Mouse (Mus musculus) gonadal fat pad, adult 2 months (tissue): Measurements from ENCODE around the gene Trdmt1. TPM values are rescaled to one million over a fixed set of nuclear protein-coding genes. Genes with fewer than 3 reads are reported as not detected.
"Not testable (repeated sequence)": the region's sequence is repeated elsewhere in the genome, so short reads cannot be mapped to it uniquely, and the experiment has no call there.

Experiments
- DNase-seq: peaks from one replicate; pipeline ENCODE4 v3.0.0-alpha.2; 2012; ENCODE audit warnings: low read depth
- polyA plus RNA-seq: library from polyadenylated mRNA; depleted of rRNA; stranded (reverse); fragments of >200 nt; gene quantifications from 2 replicates; pipeline ENCODE4 v1.2.3, GENCODE M21; 2012; rRNA removed

Gene Trdmt1
- polyA plus RNA-seq = 1.8 and 2.8 TPM in 2 replicates

DNA sequence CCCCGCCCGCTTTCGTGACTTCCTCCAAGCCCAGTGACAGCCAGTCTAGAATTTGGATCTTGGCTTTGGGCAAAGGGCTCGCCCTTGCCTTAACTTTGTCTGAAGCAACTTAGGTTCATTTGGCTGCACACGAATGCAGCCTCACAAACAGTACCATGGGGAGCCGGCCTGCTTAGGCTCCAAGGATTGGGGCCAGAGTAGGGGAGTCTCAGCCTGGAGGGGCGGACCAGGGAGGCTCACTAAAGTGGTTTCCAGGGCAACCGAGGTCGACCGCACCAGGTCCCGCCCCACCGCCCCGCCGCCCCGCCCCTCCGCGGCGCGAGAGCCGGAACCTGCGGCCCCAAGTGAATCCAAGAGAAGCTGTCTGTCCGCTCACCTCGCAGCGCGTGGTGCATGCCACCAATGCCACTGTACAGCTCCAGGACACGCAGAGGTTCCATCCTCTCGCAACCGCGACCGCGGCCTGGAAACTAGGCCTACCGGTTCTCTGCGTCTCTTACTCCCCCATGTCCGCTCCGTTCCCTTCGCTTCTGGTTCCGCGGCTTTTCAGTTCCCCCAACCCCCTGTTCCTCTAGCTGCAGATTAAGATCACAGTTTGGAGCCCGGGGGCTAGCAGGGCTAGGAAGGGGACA lies at the start of gene Trdmt1:
TSS of gene Trdmt1 (minus strand) at position 476 of the 632 bp plus-strand sequence.
- no peak for DNase-seq

DNA sequence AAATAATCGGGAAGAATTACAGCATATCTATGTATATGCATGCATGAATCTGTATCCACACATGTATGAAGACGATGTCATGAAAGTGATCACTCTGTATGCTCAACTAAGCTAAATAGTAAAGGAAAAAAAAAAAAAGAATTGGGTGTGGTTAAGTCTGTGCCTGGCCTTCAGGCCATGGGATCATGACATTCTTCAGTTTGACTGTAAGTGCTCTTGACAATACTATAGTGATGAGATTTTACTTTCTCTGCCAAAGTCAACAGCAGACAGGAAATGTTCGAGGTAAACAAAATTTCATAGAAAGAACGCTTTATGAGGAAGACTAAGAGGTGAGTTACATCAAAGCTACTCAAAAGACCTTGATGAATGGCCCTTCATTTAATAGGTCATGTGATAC lies 48.9 kb upstream of the Trdmt1 start:
- DNase-seq = no peak

- not testable (repeated sequence) for DNase-seq
Observed at GRCm38 (mm10) chr2:13583746-13584145, 39.3 kb upstream of the Trdmt1 start.

DNA sequence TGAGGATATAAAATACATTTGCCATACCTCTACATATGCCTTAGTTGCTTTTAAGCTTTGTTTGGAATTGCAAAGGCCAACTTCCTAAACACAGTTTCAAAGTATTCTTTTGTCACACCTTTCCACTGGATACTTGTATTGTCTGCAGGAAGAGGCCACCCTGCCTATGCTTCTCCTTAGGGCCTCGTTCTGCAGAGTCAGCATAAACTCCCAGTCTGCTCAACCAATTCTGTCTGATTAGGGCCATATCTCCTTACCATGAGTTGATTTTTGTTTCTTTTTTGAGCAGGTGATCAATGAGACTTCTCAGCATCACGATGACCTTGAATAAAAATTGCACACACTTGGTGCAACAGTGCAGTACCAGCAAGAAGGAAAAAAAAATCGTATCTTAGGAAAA lies 37.7 kb upstream of the Trdmt1 start:
- DNase-seq = no peak

DNA sequence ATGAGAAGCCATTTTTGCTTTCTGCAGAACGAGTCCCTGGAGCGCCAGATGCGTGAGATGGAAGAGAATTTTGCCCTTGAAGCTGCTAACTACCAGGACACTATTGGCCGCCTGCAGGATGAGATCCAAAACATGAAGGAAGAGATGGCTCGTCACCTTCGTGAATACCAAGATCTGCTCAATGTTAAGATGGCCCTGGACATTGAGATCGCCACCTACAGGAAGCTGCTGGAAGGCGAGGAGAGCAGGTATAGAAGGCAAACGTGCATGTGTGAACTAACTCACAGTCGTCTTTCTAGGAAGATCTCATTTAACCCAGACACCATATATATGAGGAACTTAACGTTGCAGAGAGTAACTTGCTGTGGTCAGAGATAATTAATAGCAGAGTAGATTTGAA lies 35.5 kb upstream of the Trdmt1 start:
- DNase-seq = no peak

GRCm38 (mm10) chr2:13579315-13579714 lies 34.8 kb upstream of the Trdmt1 start:
- no peak for DNase-seq

- no peak for DNase-seq
Observed at GRCm38 (mm10) chr2:13578473-13579152, 34.1 kb upstream of the Trdmt1 start.

- DNase-seq = no peak
Observed at GRCm38 (mm10) chr2:13577399-13577798, 32.9 kb upstream of the Trdmt1 start.

GRCm38 (mm10) chr2:13575926-13576325 lies 31.5 kb upstream of the Trdmt1 start:
- DNase-seq = no peak

DNA sequence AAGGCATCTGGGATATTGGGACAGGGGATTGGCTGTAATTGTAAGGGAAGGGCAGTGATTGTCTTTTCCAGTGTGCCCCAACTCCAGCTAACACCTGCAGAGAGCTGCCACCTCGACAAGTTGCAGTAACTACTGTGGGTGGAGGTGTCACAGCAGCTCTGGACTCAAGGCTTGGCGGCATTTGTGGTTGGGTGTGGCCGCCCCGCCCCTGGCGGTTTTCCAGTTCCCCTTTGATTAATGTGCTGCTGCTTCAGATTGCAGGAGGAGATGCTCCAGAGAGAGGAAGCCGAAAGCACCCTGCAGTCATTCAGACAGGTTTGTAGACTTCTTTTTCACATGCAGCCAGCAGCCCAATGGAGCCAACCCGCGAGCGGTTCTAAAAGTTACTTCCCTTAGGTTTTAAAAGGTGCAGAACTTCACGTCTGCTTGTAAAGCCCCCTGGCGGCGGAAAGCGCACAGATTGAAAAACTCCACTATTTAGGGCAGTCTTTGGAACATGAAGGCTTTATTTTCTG lies 30.9 kb upstream of the Trdmt1 start:
- DNase-seq = no peak

DNA sequence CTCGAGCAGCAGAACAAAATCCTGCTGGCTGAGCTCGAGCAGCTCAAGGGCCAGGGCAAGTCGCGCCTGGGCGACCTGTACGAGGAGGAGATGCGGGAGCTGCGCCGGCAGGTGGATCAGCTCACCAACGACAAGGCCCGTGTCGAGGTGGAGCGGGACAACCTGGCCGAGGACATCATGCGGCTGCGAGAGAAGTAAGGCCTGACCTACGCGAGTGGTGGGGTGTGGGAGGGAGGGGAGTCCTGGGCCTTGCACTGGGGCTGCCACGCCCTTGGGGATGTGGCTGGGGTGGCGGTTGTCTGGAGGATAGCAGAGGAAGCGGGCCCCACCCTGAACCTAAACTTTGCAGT lies 30.3 kb upstream of the Trdmt1 start:
- DNase-seq = no peak

GRCm38 (mm10) chr2:13574066-13574800 lies 29.8 kb upstream of the Trdmt1 start:
- DNase-seq = no peak

- DNase-seq = no peak
Observed at GRCm38 (mm10) chr2:13573408-13574065, 29.1 kb upstream of the Trdmt1 start, which contains the start of gene Vim. Gene Vim, plus strand, starts transcription at chr2:13573927.

DNA sequence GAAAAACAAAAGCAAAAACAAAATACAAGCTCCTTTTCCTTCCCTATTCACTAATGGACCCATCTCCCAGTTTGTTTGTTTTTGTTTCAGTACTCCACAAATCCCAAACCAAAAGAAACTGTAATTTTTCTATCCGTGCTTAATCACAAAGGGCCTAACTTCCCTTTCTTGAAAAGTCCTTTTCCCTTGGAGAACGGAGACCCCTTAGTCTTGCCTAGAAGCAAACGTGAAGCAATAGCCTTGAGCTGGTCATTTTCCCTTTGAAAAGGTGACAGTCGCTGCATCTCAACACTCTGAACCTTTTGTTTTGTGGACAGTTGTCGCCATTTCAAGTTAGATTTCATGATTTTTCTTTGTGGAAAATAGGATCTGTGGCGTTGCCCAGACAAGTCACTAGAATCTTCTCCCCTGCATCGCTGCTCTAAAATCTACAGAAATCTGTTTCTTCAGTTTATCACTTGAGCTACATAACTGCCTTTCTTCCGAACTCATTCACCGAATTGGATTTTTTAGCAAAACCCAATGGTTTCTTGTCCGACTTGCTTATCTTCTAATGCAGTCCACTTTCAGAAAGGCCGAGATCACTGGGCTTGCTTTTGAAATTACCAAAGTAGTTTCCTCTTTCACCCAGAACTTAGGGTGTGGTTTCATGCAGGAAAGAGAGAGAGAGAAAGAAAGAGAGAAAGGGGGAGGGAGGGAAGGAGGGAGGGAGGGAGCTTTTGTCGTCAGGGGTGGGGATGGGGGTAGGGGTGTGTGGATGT lies 28.4 kb upstream of the Trdmt1 start:
- no peak for DNase-seq

- no peak for DNase-seq
Observed at GRCm38 (mm10) chr2:13572101-13572553, 27.7 kb upstream of the Trdmt1 start.

DNA sequence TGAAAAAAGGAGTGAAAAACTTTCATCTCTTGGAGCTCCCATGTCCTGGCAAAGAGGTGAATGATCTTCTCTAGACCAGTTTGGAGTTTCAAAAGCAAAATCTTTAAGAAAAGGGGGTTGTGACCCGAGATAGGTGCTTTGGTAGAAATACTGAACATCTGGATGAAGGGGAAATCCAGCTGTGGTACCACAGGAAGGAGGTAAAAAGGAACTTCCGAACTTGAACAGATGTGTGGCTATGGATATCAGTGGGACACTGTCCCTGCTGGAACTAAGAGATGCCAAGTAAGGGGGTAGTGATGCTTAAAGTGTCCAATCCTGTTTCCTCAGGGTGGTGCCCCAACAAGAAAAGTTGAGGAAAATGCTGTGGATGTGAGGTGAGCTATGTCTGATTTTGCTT lies 25.7 kb upstream of the Trdmt1 start:
- DNase-seq = no peak

DNA sequence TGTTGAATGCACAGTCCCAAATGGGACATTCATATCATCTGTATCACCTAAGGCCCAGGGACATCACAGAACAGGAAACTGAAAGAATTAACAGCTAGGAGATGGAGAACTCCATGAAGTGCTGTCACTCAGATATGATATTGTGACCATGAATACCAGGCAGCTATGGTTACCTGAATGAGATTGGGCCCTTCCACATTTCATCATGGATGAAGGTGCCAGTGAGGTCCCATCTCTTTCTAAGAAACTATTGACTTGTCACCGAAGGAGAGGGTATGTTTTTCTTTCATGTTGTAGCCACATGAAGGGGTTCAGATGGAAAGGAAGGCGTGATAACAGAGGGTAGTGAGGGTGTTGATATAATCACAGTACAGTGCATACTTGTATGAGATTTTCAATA lies 15.9 kb upstream of the Trdmt1 start:
- DNase-seq = no peak

GRCm38 (mm10) chr2:13559729-13560128 lies 15.3 kb upstream of the Trdmt1 start:
- DNase-seq = no peak

GRCm38 (mm10) chr2:13559303-13559702 lies 14.8 kb upstream of the Trdmt1 start:
- DNase-seq = no peak

GRCm38 (mm10) chr2:13558607-13559262 lies 14.3 kb upstream of the Trdmt1 start:
- no peak for DNase-seq
